Mouse (Mus musculus): ENCODE measurements around the gene Vmn2r91.
"Not testable (repeated sequence)": the region's sequence is repeated elsewhere in the genome, so short reads cannot be mapped to it uniquely, and the experiment has no call there.

Vmn2r91 gene

DNA sequence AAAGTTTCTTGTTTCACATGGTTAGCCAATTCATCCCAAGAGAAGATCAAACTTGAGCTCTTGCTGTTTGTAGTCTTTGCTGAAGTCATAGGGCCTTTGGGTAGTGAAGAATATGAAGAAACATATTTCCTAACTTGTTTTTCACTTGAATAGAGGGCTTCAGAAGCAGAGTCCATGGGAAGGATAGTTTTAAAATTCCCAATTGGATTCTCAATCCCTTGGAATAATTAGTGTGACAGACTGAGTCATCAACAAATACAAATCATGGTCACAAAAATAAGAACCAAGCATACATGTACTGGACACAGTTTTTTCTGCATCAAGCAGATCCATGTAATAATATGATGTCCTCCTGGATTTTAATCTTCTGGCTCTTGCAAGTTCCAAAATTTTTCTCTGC is at the start of gene Vmn2r91:
Gene Vmn2r91 (plus strand): TSS at position 301 of the 400 bp plus-strand sequence.
- not testable (repeated sequence) for DNase-seq (ENCODE audit: low spot score in 2 of 2)

DNA sequence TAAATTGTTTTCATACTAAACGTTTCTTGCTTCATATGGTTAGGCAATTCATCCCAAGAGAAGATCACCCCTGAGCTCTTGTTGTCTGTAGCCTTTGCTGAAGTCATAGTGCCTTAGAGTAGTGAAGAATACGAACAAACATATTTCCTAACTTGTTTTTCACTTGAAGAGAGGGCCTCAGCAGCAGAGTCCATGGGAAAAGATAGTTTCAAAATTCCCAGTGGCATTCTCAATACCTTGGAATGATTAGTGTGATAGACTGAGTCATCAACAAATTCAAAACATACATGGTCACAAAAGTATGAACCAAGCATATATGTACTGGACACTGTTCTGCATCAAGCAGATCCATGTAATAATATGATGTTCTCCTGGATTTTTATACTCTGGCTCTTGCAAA is 35.7 kb upstream of the Vmn2r91 start, which contains the start of gene Vmn2r124:
Gene Vmn2r124 (plus strand): TSS at position 301 of the 400 bp plus-strand sequence.
- no peak for DNase-seq (ENCODE audit: low spot score in 2 of 2)

- DNase-seq (ENCODE audit: low spot score in 2 of 2) = not testable (repeated sequence)
Observed at GRCm38 (mm10) chr17:18095626-18096025, 10.8 kb downstream of the Vmn2r91 start.

GRCm38 (mm10) chr17:18102265-18102664 is 17.4 kb downstream of the Vmn2r91 start:
- not testable (repeated sequence) for DNase-seq (ENCODE audit: low spot score in 2 of 2)

GRCm38 (mm10) chr17:18151587-18151986 is 66.8 kb downstream of the Vmn2r91 start, which contains the start of gene Vmn2r92:
TSS of gene Vmn2r92 (plus strand) at chr17:18151887.
- not testable (repeated sequence) for DNase-seq (ENCODE audit: low spot score in 2 of 2)

DNA sequence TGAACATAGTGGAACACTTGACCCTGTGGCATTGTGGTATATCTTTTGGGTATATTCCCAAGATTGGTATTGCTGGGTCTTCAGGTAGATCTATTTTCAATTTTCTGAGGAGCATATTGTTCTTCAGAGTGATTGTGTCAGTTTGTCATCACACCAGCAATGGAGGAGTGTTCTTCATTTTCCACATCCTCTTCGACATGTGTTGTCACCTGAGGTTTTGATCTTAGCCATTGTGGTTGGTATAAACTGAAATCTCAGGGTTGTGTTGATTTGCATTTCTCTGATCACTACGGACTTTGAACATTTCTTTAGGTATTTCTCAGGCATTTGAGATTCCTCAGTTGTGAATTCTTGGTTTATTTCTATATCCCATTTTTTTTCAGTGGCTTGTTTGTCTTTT is 76.4 kb downstream of the Vmn2r91 start:
- not testable (repeated sequence) for DNase-seq (ENCODE audit: low spot score in 2 of 2)
